Mouse (Mus musculus): ENCODE measurements at regions not wholly inside any gene's neighbourhood (a gene's known extent, or its start where the extent isn't known, plus 50 kb on each side); places are given as distances from the start of the nearest gene placed in this dataset.

DNA sequence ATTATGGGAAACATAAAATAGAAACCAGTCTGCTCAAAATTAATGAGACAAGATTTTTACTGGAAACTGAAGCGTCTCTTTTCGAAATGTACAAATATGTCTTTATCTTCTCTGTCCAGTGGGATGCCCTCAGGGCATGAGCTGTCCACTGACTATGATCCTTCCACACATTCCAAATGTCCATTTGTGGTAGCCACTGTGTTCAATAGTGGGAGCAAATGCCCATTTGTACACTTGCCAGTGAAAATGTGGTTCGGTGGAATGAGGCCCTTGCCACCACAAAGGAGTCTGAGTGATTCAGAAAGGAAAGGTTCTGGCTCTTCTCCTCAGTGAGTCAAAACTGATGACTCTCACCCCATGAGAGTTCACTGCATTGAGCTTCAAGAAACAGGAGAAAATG, 635.9 kb downstream of the Slc22a22 start:
- TF ChIP-seq CTCF (IDR thresholded peaks at IDR 0.05; ENCODE audit: borderline replicate concordance, insufficient read depth, low read depth, low read length) (no peak), POLR2A (IDR thresholded peaks at IDR 0.05; ENCODE audit: borderline replicate concordance, insufficient read depth, low read length) (no peak)

All from cerebellum, adult 2 months (tissue).